Mouse (Mus musculus) heart, embryonic 12.5 days (tissue): ENCODE results near the gene Lamc1. TPM values are rescaled to one million over a fixed set of nuclear protein-coding genes. Genes with fewer than 3 reads are reported as not detected.
A peak's percentile ranks its signal among the peaks of the same experiment; 100 is the strongest.
"Not testable (repeated sequence)": the region's sequence is repeated elsewhere in the genome, so short reads cannot be mapped to it uniquely, and the experiment has no call there.

Experiments
- ATAC-seq: fragments of 200-750 bp; cut with Nextera tagmentation; 2 replicates; pipeline ENCODE4 v1.8.0; 2017; ENCODE audit warnings: moderate TSS enrichment, moderate library complexity; ENCODE audit not compliant: insufficient number of reproducible peaks, low FRiP score
- H3K27ac ChIP-seq: fragments of 300-500 bp; sonication (generic); 2 replicates; pipeline ENCODE4 v1.5.1; 2016; ENCODE audit warnings: mild to moderate bottlenecking, moderate library complexity; ENCODE audit not compliant: poor library complexity, severe bottlenecking
- H3K27me3 ChIP-seq: fragments of 300-500 bp; sonication (generic); replicated peaks from 2 replicates; pipeline ENCODE4 v1.6.1; 2016; ENCODE audit warnings: mild to moderate bottlenecking, moderate library complexity
- H3K36me3 ChIP-seq: fragments of 300-500 bp; sonication (generic); 2 replicates; pipeline ENCODE4 v1.6.1; 2016; ENCODE audit warnings: mild to moderate bottlenecking, moderate library complexity
- H3K4me1 ChIP-seq: fragments of 300-500 bp; sonication (generic); replicated peaks from 2 replicates; pipeline ENCODE4 v1.6.1; 2016; ENCODE audit warnings: mild to moderate bottlenecking
- H3K4me2 ChIP-seq: fragments of 300-500 bp; sonication (generic); 2 replicates; pipeline ENCODE4 v1.6.1; 2016; ENCODE audit warnings: mild to moderate bottlenecking, moderate library complexity
- H3K4me3 ChIP-seq: fragments of 300-500 bp; sonication (generic); 2 replicates; pipeline ENCODE4 v1.5.1; 2016; ENCODE audit warnings: mild to moderate bottlenecking
- H3K9ac ChIP-seq: fragments of 300-500 bp; sonication (generic); 2 replicates; pipeline ENCODE4 v1.6.1; 2016; ENCODE audit warnings: mild to moderate bottlenecking, moderate library complexity
- H3K9me3 ChIP-seq: fragments of 300-500 bp; sonication (generic); replicated peaks from 2 replicates; pipeline ENCODE4 v1.6.1; 2016; ENCODE audit warnings: mild to moderate bottlenecking, moderate library complexity
- WGBS: fragments of 180-500 bp; shearing (Covaris S2); methylation state at CpG from one replicate; pipeline ENCODE4 v1.1.7; 2016; 5-methylcytosine and 5-hydroxymethylcytosine counted together
- polyA plus RNA-seq: library from polyadenylated mRNA; unstranded; fragments of >200 nt; fragmentation: Nextera tagmentation; extraction: Ambion mirVana; gene quantifications from 2 replicates; pipeline ENCODE4 v1.2.1, GENCODE M21; 2016

Lamc1 gene
- polyA plus RNA-seq, 1 experiment from 2014 or later, result 134 TPM

DNA sequence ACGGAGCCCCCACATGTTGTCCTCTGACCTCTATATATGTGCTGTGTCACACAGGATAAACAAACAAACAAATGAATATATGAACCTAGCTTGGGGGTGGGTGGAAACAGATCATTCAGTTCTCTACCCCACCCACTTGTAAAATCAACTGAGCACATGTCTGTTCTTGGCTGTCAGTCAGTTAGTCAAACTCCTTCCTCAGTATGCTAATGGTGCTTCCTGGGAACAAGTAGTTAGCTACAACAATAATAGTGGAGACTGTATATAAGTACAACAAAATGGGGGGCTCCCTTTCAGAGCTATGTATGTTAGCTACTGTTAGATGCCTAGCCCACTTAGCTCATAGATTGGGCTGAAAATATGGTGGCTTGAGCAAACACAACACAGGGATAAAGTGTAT is 24.6 kb upstream of the Lamc1 start:
- no peaks in the 10 kb centered on the region for H3K9me3 ChIP-seq
- no peak overlapping the region for H3K4me2 ChIP-seq
- 88% methylated on average over 1 of the region's 1 CpGs for WGBS
- peaks cover 20% of the 10 kb centered on the region for H3K4me1 ChIP-seq
- no peaks in the 10 kb centered on the region for H3K36me3 ChIP-seq
- no peaks in the 10 kb centered on the region for H3K27me3 ChIP-seq
- H3K4me3 ChIP-seq, result no peak overlapping the region
- H3K9ac ChIP-seq, result no peak overlapping the region
- no peak for ATAC-seq
- H3K27ac ChIP-seq, result no peak overlapping the region

DNA sequence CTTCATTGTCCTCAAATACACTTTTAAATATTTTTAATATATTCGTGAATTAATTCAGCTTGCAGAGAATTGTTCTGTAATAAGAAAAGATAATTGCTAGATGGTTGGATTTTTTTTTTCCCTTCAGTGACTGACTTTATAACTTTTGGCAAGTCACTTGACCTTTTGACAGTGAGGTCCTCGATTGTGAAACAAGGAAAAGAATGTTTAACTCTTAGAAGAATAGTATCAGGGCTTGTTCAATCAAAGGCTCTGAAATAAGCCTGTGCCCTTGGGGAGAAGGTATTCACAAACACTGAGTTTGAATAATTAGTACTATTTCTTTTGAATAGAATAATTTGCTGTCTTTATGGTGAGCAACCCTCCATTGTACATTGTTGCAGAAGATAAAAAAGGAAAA is 21.9 kb upstream of the Lamc1 start:
- WGBS, result 46% methylated on average over 2 of the region's 2 CpGs
- H3K27ac ChIP-seq, result no peak overlapping the region

GRCm38 (mm10) chr1:153353736-153354430 is 21.3 kb upstream of the Lamc1 start:
- Histone ChIP-seq H3K27me3 (no peaks in the 10 kb centered on the region), H3K36me3 (no peaks in the 10 kb centered on the region), H3K4me1 (peaks cover 20% of the 10 kb centered on the region), H3K4me3 (no peak overlapping the region), H3K4me2 (no peak overlapping the region), H3K27ac (no peak overlapping the region), H3K9ac (no peak overlapping the region), H3K9me3 (peaks cover 3% of the 10 kb centered on the region; the same call in 1 of the 2 replicates)
- WGBS, result 63% methylated on average over 18 of the region's 18 CpGs
- no peak for ATAC-seq

More for the DNA sequence above, 21.9 kb upstream of the Lamc1 start:
- H3K4me2 ChIP-seq, result no peak overlapping the region
- ATAC-seq, result no peak
- H3K36me3 ChIP-seq, result no peaks in the 10 kb centered on the region
- no peaks in the 10 kb centered on the region for H3K27me3 ChIP-seq
- no peak overlapping the region for H3K9ac ChIP-seq
- H3K9me3 ChIP-seq, result peaks cover 3% of the 10 kb centered on the region; the same call in 1 of the 2 replicates
- no peak overlapping the region for H3K4me3 ChIP-seq
- H3K4me1 ChIP-seq, result peaks cover 20% of the 10 kb centered on the region

- Histone ChIP-seq H3K27me3 (no peaks in the 10 kb centered on the region), H3K4me1 (peaks cover 13% of the 10 kb centered on the region), H3K4me2 (no peak overlapping the region), H3K4me3 (no peak overlapping the region), H3K9ac (no peak overlapping the region), H3K9me3 (peaks cover 3% of the 10 kb centered on the region; the same call in 1 of the 2 replicates), H3K27ac (no peak overlapping the region), H3K36me3 (no peaks in the 10 kb centered on the region)
- no peak for ATAC-seq
- WGBS, result 57% methylated on average over 4 of the region's 4 CpGs
Measured at GRCm38 (mm10) chr1:153351034-153351433, 18.4 kb upstream of the Lamc1 start.

DNA sequence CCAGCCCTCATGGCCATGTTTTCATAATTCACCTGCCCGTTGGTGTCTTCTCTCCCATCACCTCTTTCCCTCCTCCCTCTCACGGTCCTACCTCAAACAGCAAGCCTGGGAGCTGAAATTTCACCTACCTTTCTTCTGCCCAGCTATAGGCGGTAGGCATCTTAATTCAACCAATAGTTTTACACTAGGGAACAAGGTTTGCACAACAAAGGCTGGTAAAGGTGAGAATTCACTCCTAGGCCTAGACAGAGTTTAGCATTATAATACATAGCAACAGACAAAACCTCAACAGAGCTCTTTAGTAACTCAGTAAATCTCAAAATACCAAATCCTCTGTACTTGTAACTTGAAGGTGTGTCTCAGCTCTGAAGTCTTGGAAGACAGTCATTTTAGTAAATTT is 15.1 kb upstream of the Lamc1 start:
- no peak for ATAC-seq
- H3K27ac ChIP-seq, result no peak overlapping the region
- no peak overlapping the region for H3K4me2 ChIP-seq
- no peak overlapping the region for H3K4me3 ChIP-seq
- WGBS, result 61% methylated on average over 3 of the region's 3 CpGs
- no peaks in the 10 kb centered on the region for H3K36me3 ChIP-seq
- no peak overlapping the region for H3K9ac ChIP-seq
- peaks cover 3% of the 10 kb centered on the region; the same call in 1 of the 2 replicates for H3K9me3 ChIP-seq
- H3K27me3 ChIP-seq, result no peaks in the 10 kb centered on the region
- H3K4me1 ChIP-seq, result no peaks in the 10 kb centered on the region

DNA sequence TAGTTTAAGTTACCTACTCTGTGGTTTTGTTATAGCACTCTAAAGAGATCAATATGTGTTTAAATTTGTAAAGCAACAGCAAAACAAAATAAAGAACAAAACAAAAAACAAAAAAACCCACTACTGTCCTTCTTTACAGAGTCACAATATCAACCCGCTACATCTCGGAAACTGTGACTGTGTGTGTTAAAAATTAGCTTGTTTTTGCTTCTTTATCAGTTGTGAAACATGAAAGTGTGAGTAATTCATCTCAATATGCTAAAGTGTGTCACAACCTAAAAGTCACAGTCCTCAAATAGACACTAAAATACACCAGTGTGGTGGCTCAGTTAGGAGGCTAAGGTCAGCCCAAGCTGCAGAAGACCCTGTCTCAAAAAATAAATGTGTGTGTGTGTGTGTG is 14.5 kb upstream of the Lamc1 start:
- Histone ChIP-seq H3K4me2 (no peak overlapping the region), H3K4me1 (no peaks in the 10 kb centered on the region), H3K36me3 (no peaks in the 10 kb centered on the region), H3K4me3 (no peak overlapping the region), H3K27me3 (no peaks in the 10 kb centered on the region), H3K9ac (no peak overlapping the region), H3K27ac (no peak overlapping the region), H3K9me3 (peaks cover 3% of the 10 kb centered on the region; the same call in 1 of the 2 replicates)
- WGBS, result 91% methylated on average over 2 of the region's 2 CpGs
- ATAC-seq, result no peak

- WGBS, result 75% methylated on average over 16 of the region's 16 CpGs
- ATAC-seq, result no peak
Measured at GRCm38 (mm10) chr1:153345699-153346291, 13.2 kb upstream of the Lamc1 start.

DNA sequence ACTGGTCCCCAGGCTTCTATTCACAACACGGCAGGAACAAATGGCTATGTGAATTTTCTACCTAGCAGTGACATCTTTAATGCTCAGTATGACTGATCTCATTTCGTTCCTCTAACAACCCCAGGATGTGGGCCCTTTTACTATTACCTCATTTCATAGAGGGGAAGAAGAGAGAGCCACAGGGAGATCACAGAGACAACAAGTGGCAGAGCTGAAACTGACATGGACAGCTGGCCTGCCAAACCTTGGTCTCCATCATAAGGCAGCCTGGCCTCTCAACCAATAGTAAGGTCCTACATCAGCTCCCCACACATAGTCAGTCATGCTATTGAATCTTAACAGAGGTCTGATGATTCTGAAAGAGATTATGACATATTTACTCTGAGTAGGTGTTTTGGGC is 12.4 kb upstream of the Lamc1 start:
- ATAC-seq, result no peak
- no peaks in the 10 kb centered on the region for H3K27me3 ChIP-seq
- H3K4me3 ChIP-seq, result no peak overlapping the region
- H3K9ac ChIP-seq, result no peak overlapping the region
- 85% methylated on average over 2 of the region's 2 CpGs for WGBS
- H3K27ac ChIP-seq, result no peak overlapping the region
- no peak overlapping the region for H3K4me2 ChIP-seq
- no peaks in the 10 kb centered on the region for H3K9me3 ChIP-seq
- H3K36me3 ChIP-seq, result no peaks in the 10 kb centered on the region
- H3K4me1 ChIP-seq, result no peaks in the 10 kb centered on the region

More at GRCm38 (mm10) chr1:153345699-153346291, 13.2 kb upstream of the Lamc1 start:
- Histone ChIP-seq H3K9ac (no peak overlapping the region), H3K4me1 (no peaks in the 10 kb centered on the region), H3K9me3 (no peaks in the 10 kb centered on the region), H3K27me3 (no peaks in the 10 kb centered on the region), H3K4me2 (peak overlapping the region; percentile 25; the same call in 1 of the 2 replicates), H3K27ac (no peak overlapping the region), H3K36me3 (no peaks in the 10 kb centered on the region), H3K4me3 (peak overlapping the region; percentile 16; the same call in 1 of the 2 replicates)

- not testable (repeated sequence) for H3K27ac ChIP-seq, H3K27me3 ChIP-seq, H3K36me3 ChIP-seq, ATAC-seq, H3K9ac ChIP-seq, H3K4me1 ChIP-seq, H3K9me3 ChIP-seq, H3K4me2 ChIP-seq, H3K4me3 ChIP-seq
- 87% methylated on average over 10 of the region's 10 CpGs for WGBS
Measured at GRCm38 (mm10) chr1:153335451-153335850, 2.9 kb upstream of the Lamc1 start.

- H3K27me3 ChIP-seq, result no peaks in the 10 kb centered on the region
- H3K4me3 ChIP-seq, result peak overlapping the region; percentile 88
- H3K4me1 ChIP-seq, result peaks cover 20% of the 10 kb centered on the region
- peak; percentile 60 for ATAC-seq
- H3K36me3 ChIP-seq, result 0 out of 2 replicates have a peak, but pooled peaks cover 3% of the 10 kb centered on the region
- WGBS, result 2% methylated on average over 22 of the region's 22 CpGs
- H3K4me2 ChIP-seq, result peak overlapping the region; percentile 78
- peak overlapping the region; percentile 56 for H3K9ac ChIP-seq
- peak overlapping the region; percentile 93 for H3K27ac ChIP-seq
- no peaks in the 10 kb centered on the region for H3K9me3 ChIP-seq
Measured at GRCm38 (mm10) chr1:153333296-153334121, 923 bp upstream of the Lamc1 start.
